Mouse (Mus musculus): ENCODE data around the gene Gpr62. TPM values are rescaled to one million over a fixed set of nuclear protein-coding genes. Genes with fewer than 3 reads are reported as not detected.
A peak's percentile ranks its signal among the peaks of the same experiment; 100 is the strongest.

Gene Gpr62
- total RNA-seq, 2 experiments from 2014 or later = not detected

DNA sequence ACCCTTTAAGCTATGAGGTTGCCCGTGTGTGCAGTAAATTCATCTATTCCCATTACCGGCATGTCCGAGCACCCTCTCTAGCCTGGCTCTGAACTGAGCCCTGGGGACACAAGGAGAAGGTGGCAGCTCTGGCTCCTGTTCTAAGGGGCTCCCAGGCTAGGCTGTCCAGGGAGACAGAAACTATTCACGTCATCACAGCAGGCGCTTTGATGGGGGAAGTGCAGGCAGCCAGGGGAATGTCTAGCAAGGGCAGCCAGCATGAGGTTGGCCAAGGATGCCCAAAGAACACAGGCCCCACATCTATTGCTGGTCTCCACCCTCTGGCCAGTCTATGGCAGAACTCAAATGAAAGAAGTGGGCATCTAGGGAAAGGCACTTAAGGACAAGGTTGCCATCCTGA is 7.8 kb downstream of the Gpr62 start:
- DNase-seq = no peak
- intact Hi-C loops (cut with DNase I) = no loop called here

DNA sequence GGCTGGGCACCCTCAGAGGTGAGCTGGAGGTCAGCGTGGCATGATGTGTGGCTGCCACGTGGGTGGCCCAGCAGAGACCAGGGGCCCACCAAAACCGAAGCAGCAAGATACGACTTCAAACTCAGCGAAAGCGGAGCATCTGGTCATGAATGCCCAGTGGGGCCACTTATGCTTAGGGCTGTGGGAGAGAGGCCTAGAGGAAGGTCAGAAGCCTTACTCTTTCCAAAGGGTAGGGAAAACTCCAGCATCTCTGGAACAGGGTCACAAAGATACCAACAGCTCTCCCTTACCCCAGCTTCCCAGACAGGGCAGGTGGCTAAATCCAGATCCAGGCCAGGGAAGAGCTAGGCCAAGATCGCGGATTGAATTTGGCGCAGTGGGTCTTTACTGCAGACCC is 8.6 kb downstream of the Gpr62 start:
- intact Hi-C loops (cut with DNase I) = no loop called here
- DNase-seq = no peak

GRCm38 (mm10) chr9:106456325-106457162 is 9.2 kb downstream of the Gpr62 start:
- intact Hi-C loops (cut with DNase I) = no loop called here
- DNase-seq = no peak

DNA sequence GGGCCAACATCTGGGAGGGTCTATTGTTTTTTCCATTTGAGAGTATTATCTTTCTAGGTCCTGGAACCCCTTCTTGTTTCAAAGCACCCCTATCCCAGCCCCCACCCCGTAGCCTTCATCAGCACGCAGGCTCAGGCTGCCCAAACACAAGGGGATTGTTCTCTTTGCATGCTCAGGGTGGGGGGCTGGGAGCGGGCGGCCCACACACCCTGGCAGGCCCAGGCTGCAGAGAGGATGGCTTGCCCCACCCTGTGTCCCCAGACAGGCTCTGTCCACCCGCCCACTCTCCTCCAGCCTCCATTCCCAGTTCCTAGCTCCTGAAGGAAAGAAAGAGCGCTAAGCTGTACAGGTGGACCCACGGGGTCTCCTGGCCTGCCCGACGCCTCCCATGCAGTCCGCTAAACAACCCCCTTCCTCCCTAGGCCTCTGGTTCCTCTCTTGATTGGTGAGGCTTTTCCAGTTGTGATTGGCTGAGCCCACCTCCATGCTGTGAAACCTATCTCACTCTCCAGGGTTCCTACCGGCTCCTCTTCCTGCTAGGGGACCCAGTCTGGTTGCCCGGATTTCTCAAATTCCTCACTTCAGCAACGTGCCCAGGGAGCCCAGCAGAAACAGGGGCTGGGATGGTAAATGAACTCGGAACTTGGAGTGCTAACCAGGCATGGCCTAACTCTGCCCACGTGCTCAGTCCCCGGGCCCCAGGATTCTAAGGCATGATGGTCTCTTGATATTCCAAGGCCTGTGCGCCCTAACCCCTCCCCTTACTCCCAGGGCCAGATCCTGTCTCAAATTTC is 10.7 kb downstream of the Gpr62 start:
- intact Hi-C loops (cut with DNase I) = no loop called here
- no peak for DNase-seq

GRCm38 (mm10) chr9:106454071-106454761 is 11.5 kb downstream of the Gpr62 start:
- intact Hi-C loops (cut with DNase I) = no loop called here
- DNase-seq = no peak

- intact Hi-C loops (cut with DNase I) = no loop called here
- peak; percentile 71 to 74 for DNase-seq
These were observed 12.3 kb downstream of the Gpr62 start, which contains the start of gene Pcbp4 for GRCm38 (mm10) chr9:106453271-106454070. Pcbp4 (plus strand) TSS chr9:106453291.

GRCm38 (mm10) chr9:106452821-106453220 is 12.9 kb downstream of the Gpr62 start:
- intact Hi-C loops (cut with DNase I) = no loop called here
- DNase-seq = no peak

GRCm38 (mm10) chr9:106452351-106452750 is 13.4 kb downstream of the Gpr62 start:
- no peak for DNase-seq
- intact Hi-C loops (cut with DNase I) = no loop called here

DNA sequence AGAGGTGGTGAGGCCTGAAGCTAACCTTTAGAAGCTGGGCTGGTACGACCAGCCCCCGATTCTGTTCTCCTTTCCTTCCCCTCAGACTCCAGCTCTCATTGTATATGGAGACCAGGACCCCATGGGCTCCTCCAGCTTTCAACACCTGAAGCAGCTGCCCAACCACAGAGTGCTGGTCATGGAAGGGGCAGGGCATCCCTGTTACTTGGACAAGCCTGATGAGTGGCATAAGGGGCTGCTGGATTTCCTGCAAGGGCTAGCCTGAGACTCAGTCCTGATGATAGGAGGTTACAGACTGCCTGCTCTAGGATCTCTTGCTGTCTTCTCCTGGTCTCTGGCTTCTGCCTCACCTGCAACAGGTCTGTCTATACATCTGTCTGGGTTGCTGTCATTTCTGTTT is 13.8 kb downstream of the Gpr62 start:
- intact Hi-C loops (cut with DNase I) = no loop called here
- DNase-seq = no peak

DNA sequence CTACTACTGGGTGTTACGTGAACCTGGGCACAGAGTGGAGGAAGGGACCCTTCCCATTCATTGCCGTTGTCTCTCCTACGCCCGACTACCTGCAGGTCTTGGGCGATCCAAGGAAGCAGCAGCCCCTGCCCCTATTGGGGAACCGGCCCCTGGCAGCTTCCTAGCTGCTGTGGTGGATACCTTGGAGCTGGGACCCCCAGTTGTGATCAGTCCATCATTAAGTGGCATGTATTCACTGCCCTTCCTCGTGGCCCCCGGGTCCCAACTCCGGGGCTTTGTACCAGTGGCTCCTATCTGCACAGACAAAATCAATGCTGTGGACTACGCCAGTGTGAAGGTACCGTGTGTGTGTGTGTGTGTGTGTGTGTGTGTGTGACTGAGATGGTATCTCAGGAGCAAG is 14.4 kb downstream of the Gpr62 start:
- no peak for DNase-seq
- intact Hi-C loops (cut with DNase I) = no loop called here

DNA sequence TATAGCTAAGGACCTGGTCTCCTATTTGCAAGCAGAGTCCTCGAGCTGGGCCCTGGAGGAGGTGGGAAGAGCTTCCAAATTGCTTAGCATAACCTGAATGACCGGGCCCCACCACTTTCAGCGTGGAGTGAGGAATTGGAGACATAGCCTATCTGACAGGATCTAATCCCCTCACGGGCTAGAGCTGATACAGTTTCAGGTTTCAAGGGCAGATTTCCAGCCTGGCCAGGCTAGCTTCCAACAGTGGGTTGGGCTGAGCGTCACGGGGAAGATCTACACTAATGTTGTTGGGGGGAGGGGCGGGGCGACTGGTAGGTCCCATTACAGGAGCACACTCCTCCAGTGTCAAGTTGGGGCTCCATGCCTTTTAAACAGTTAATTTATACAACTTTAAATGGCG is 15.1 kb downstream of the Gpr62 start:
- DNase-seq = peak; percentile 53 to 57
- intact Hi-C loops (cut with DNase I) = no loop called here

- DNase-seq = no peak
- intact Hi-C loops (cut with DNase I) = no loop called here
These were observed 15.8 kb downstream of the Gpr62 start for GRCm38 (mm10) chr9:106449947-106450346.

- peak; percentile 78 to 86 for DNase-seq
- intact Hi-C loops (cut with DNase I) = loop anchor here (1.0 kb wide), 2 partner anchors 24 to 28 kb away; partner anchors contain the start of gene Parp3
These were observed 17.2 kb downstream of the Gpr62 start for GRCm38 (mm10) chr9:106448498-106449031.

- DNase-seq = peak in 1 of 2 experiments; percentile 39
- intact Hi-C loops (cut with DNase I) = loop anchor here (1.0 kb wide), 2 partner anchors 24 to 28 kb away; partner anchors contain the start of gene Parp3
These were observed 17.8 kb downstream of the Gpr62 start for GRCm38 (mm10) chr9:106447951-106448350.

- peak; percentile 94 to 95 for DNase-seq
- intact Hi-C loops (cut with DNase I) = no loop called here
These were observed 18.4 kb downstream of the Gpr62 start, which contains the start of the genes Abhd14b and Abhd14a for GRCm38 (mm10) chr9:106447348-106447747. Abhd14b (plus strand) TSS chr9:106447459. Abhd14a (minus strand) TSS chr9:106447678.

- intact Hi-C loops (cut with DNase I) = no loop called here
- no peak for DNase-seq
These were observed 20.9 kb downstream of the Gpr62 start for GRCm38 (mm10) chr9:106444836-106445235.

DNA sequence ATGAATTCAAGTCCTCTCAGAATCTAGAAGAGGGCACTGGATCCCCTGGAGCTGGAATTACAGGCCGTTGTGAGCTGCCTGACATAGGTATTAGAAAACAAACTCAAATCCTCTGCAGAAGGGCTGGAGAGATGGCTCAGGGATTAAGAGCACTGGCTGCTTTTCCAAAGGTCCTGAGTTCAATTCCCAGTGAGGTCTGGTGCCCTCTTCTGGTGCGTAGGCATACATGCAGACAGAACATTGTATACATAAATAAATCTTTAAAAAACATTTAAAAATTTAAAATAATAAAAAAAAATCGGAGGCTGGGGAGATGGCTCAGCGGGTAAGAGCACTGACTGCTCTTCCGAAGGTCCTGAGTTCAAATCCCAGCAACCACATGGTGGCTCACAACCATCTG is 23.1 kb downstream of the Gpr62 start:
- intact Hi-C loops (cut with DNase I) = no loop called here
- DNase-seq = no peak

DNA sequence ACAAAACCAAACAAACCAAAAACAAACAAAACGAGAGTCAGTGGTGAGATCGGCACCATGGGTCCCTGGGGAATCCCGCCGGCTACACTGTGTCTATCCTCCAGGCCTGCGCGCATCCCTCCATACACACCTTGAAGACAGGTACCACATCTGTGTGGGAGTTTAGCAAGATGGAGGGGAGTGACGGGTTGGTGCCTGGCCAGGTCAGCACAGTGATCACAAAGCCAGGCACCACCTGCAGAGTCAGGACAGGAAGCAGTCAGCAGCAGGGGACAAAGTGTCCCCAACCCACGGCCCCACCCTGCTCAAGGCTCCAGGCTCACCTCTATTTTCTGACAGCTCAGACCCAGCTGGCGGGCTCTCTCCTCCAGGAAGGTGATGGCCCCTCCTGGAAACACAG is 29.2 kb downstream of the Gpr62 start:
- DNase-seq = no peak
- intact Hi-C loops (cut with DNase I) = no loop called here

- intact Hi-C loops (cut with DNase I) = no loop called here
- DNase-seq = no peak
These were observed 32.3 kb downstream of the Gpr62 start for GRCm38 (mm10) chr9:106433389-106433788.

DNA sequence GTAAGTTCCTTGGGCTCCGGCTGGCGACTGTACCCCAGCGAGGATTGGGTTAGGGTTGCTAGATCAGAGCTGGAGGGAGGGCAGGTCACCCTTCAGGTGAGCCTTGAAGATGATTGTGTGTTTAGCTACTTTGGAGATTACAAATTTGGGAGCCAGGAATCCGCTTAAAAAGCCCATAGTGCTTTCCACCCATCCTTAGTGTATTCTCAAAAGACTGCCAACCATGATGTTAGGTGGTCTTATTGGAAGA is 35.8 kb downstream of the Gpr62 start:
- intact Hi-C loops (cut with DNase I) = no loop called here
- DNase-seq = no peak

All from heart, postnatal 36 days (tissue).